Mouse (Mus musculus) E14TG2a.4 (cell line): Measurements from ENCODE around the gene Kmt5b.

Source experiments
- CTCF ChIP-seq: conservative IDR thresholded peaks from 2 replicates; pipeline ENCODE4 v1.5.1; 2014; ENCODE audit warnings: low read length
- POU5F1 ChIP-seq: IDR thresholded peaks from 2 replicates; pipeline ENCODE4 v1.6.1; 2014; ENCODE audit warnings: low read length, borderline replicate concordance

DNA sequence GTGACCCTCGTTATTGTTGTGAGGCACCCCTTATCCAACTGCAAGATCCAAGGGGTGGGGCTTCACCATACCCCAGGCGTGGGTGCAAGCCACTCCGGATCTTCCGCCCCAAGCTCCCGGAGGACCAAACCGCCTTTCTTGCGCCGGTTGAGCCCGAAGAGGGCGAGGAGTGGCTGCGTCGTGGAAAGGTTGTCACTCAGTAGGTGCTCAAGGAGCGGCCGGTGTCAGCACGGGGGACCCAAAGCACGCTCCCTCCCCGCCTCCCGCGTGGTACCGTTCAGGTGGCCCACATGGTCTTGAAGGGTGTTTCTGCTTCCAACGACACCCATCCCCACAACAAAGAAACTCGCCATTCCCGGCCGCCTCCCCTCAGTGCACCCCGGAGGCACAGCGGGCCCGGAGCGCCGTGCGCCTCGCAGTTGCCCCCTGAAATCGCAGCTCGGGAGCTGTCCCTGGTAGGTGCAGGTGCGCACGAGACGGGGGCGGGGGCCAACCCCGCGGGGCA lies at the start of gene Kmt5b:
- TF ChIP-seq CTCF (no peak), POU5F1 (no peak)
